In the genomic region with DNA sequence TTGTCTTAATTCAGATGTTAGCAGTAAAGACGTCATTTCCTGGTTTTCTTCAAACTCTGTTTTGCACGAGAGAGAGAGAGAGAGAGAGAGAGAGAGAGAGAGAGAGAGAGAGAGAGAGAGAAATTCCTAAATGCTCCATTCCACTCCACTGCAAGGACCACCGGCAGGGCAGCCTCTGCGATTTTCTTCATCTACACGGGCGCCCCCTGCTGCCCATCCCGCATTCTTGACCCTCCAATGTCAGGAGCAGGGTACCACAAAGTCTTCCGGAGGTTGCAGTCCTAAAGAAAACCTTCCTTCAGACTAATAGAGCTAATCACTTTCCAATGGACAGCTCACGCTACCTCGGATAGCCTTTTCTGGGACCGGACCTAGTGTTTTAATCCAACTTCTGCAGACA, we compare ENCODE assay signal across 8 mouse cellular contexts. TPM values are rescaled to one million over a fixed set of nuclear protein-coding genes. Genes with fewer than 3 reads are reported as not detected.
DNase-seq lines count a peak whose midpoint lies in the region; ATAC-seq and TF ChIP-seq lines count a peak whose summit lies in the region.

No protein-coding gene starts in this region.

- peak; percentile 86 for ATAC-seq in forebrain, embryonic 15.5 days (replicated peaks)
- peak; percentile 87 for ATAC-seq in lung, embryonic 15.5 days (ENCODE audit: borderline replicate concordance, extremely low read depth, low FRiP score, low TSS enrichment)

- TF ChIP-seq POLR2A in bone marrow macrophage, adult 2 months (IDR thresholded peaks at IDR 0.05; ENCODE audit: borderline replicate concordance, low read depth, low read length): no peak

- intact Hi-C loops in heart, postnatal 25 days (cut with DNase I): loop anchor here (1.0 to 10.0 kb wide), 6 partner anchors 67 to 370 kb away; no protein-coding TSS in a partner anchor

- H3K4me3 ChIP-seq in bone marrow macrophage, adult 2 months (ENCODE audit: insufficient read depth, low read length): peak overlapping the region; percentile 55
- peak overlapping the region; percentile 67 for H3K4me3 ChIP-seq in forebrain, embryonic 15.5 days
- peak overlapping the region; percentile 68 for H3K4me3 ChIP-seq in lung, embryonic 15.5 days

- H3K4me1 ChIP-seq in bone marrow macrophage, adult 2 months (ENCODE audit: control insufficient read depth, insufficient read depth, low read length): no peaks in the 10 kb centered on the region
- H3K4me1 ChIP-seq in forebrain, embryonic 15.5 days: peaks cover 6% of the 10 kb centered on the region
- H3K4me1 ChIP-seq in lung, embryonic 15.5 days: peaks cover 14% of the 10 kb centered on the region

- under 1% methylated on average over 11 of the region's 11 CpGs for WGBS in forebrain, embryonic 15.5 days
- under 1% methylated on average over 11 of the region's 11 CpGs for WGBS in lung, embryonic 15.5 days

- DNase-seq in CD4-positive helper T cell, adult 2 months (ENCODE audit: low read depth, low spot score): peak; percentile 33
- peak; percentile 55 for DNase-seq in heart, postnatal 25 days (ENCODE audit: low spot score)
- DNase-seq in layer of hippocampus, adult 18-20 months (ENCODE audit: low spot score in 2 of 2): peak; percentile 27 to 73
- peak; percentile 71 for DNase-seq in ovary, postnatal 14 days (ENCODE audit: low spot score)
- peak; percentile 75 for DNase-seq in thymus, postnatal 14 days

- no peaks in the 10 kb centered on the region for H3K27me3 ChIP-seq in forebrain, embryonic 15.5 days
- H3K27me3 ChIP-seq in lung, embryonic 15.5 days: no peaks in the 10 kb centered on the region

- peak overlapping the region; percentile 56; the same call in 1 of the 2 replicates for H3K9ac ChIP-seq in forebrain, embryonic 15.5 days (replicated peaks)
- peak overlapping the region; percentile 75; the same call in 1 of the 2 replicates for H3K9ac ChIP-seq in lung, embryonic 15.5 days

- H3K36me3 ChIP-seq in forebrain, embryonic 15.5 days: no peaks in the 10 kb centered on the region
- no peaks in the 10 kb centered on the region for H3K36me3 ChIP-seq in lung, embryonic 15.5 days

- no peak overlapping the region for H3K27ac ChIP-seq in bone marrow macrophage, adult 2 months (ENCODE audit: insufficient read depth, low read depth, low read length)
- 0 out of 2 replicates have a peak overlapping the region, but pooled peaks have one; percentile 50 for H3K27ac ChIP-seq in forebrain, embryonic 15.5 days (replicated peaks)
- H3K27ac ChIP-seq in lung, embryonic 15.5 days: peak overlapping the region; percentile 87

- no peaks in the 10 kb centered on the region for H3K9me3 ChIP-seq in forebrain, embryonic 15.5 days
- H3K9me3 ChIP-seq in lung, embryonic 15.5 days: no peaks in the 10 kb centered on the region

- peak overlapping the region; percentile 97 for H3K4me2 ChIP-seq in forebrain, embryonic 15.5 days (replicated peaks)
- peak overlapping the region; percentile 97 for H3K4me2 ChIP-seq in lung, embryonic 15.5 days

- peak; percentile 69 for TF ChIP-seq CTCF in bone marrow macrophage, adult 2 months (IDR thresholded peaks at IDR 0.05; ENCODE audit: low read depth, low read length)

RNA-seq across cellular contexts. Expression of gene Ltbp1, which starts 0.5 kb away (rescaled TPM):
- 1.6 and 3.5 TPM in 2 replicates for polyA plus RNA-seq in bone marrow macrophage, adult 2 months (2012; ENCODE audit: insufficient read depth, insufficient read length, missing spikeins)
- 4.0 and 4.6 TPM in 2 replicates for polyA plus RNA-seq in forebrain, embryonic 15.5 days (2015; fragmentation: Nextera tagmentation; extraction: Ambion mirVana)
- total RNA-seq in heart, postnatal 25 days (2021): 10 to 100 TPM; 41.5 to 44.7 TPM
- 1 to 10 TPM; 5.0 to 5.1 TPM for total RNA-seq in layer of hippocampus, adult 18-20 months (2021)
- 28.3 and 29.0 TPM in 2 replicates for polyA plus RNA-seq in lung, embryonic 15.5 days (2015; fragmentation: Nextera tagmentation; extraction: Ambion mirVana)
